8 mouse cellular contexts compared by ENCODE assay signal in the genomic region with DNA sequence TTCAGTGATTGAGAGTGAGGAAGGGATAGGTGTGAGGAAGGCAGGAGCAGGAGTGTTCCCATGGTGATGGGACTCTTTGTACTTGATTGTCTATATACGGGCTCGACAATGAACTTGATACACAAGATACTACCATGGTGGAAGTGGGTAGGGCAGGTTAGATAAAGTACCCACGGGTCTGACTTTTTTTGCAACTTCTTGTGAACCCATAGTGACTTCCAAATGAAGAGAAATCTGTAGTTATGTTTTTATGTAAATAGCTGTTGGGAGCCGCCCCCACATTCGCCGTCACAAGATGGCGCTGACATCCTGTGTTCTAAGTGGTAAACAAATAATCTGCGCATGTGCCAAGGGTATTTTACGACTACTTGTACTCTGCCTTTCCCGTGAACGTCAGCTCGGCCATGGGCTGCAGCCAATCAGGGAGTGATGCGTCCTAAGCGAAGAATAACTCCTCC. TPM values are rescaled to one million over a fixed set of nuclear protein-coding genes. Genes with fewer than 3 reads are reported as not detected.
DNase-seq lines count a peak whose midpoint lies in the region; ATAC-seq and TF ChIP-seq lines count a peak whose summit lies in the region.
"Not testable (repeated sequence)": the region's sequence is repeated elsewhere in the genome, so short reads cannot be mapped to it uniquely, and the experiment has no call there.

No protein-coding gene starts in this region.

- peak overlapping the region; percentile 22 for H3K27ac ChIP-seq in forebrain, embryonic 16.5 days (ENCODE audit: low read length)
- not testable (repeated sequence) for H3K27ac ChIP-seq in hindbrain, embryonic 11.5 days (ENCODE audit: low read depth, low read length); liver, postnatal 0 days (ENCODE audit: low read depth); midbrain, postnatal 0 days (ENCODE audit: low read depth, low read length)
- peak overlapping the region; percentile 63; the same call in 1 of the 2 replicates for H3K27ac ChIP-seq in kidney, postnatal 0 days

- 22% methylated on average over 7 of the region's 14 CpGs for WGBS in forebrain, embryonic 16.5 days
- WGBS in hindbrain, embryonic 11.5 days: 14% methylated on average over 7 of the region's 14 CpGs
- WGBS in kidney, postnatal 0 days: 18% methylated on average over 7 of the region's 14 CpGs
- 26% methylated on average over 7 of the region's 14 CpGs for WGBS in liver, postnatal 0 days (ENCODE audit: insufficient replicate concordance)
- 20% methylated on average over 8 of the region's 14 CpGs for WGBS in midbrain, postnatal 0 days

- H3K27me3 ChIP-seq in forebrain, embryonic 16.5 days (replicated peaks; ENCODE audit: control insufficient read depth, insufficient read depth, low read length); hindbrain, embryonic 11.5 days (ENCODE audit: control insufficient read depth, insufficient read depth, low read length); kidney, postnatal 0 days (ENCODE audit: insufficient read depth, low read length); midbrain, postnatal 0 days (ENCODE audit: insufficient read depth, low read length); splenic B cell, adult 2 months (ENCODE audit: control insufficient read depth, insufficient read depth, low read length, poor library complexity, severe bottlenecking): not testable (repeated sequence)
- H3K27me3 ChIP-seq in liver, postnatal 0 days (ENCODE audit: insufficient read depth, low read length): peaks cover 35% of the 10 kb centered on the region

- ATAC-seq in forebrain, embryonic 16.5 days: peak; percentile 57
- peak; percentile 63; the same call in 1 of the 2 replicates for ATAC-seq in hindbrain, embryonic 11.5 days (ENCODE audit: low FRiP score)
- ATAC-seq in kidney, postnatal 0 days (replicated peaks; ENCODE audit: low FRiP score, low read depth): peak; percentile 47
- ATAC-seq in liver, postnatal 0 days: peak; percentile 75
- not testable (repeated sequence) for ATAC-seq in midbrain, postnatal 0 days (ENCODE audit: low FRiP score)

- not testable (repeated sequence) for H3K36me3 ChIP-seq in forebrain, embryonic 16.5 days (ENCODE audit: control insufficient read depth, insufficient read depth); hindbrain, embryonic 11.5 days (ENCODE audit: control insufficient read depth, insufficient read depth, low read length); kidney, postnatal 0 days (ENCODE audit: insufficient read depth, low read length); liver, postnatal 0 days (replicated peaks; ENCODE audit: insufficient read depth, low read length); midbrain, postnatal 0 days (ENCODE audit: insufficient read depth, low read length); splenic B cell, adult 2 months (ENCODE audit: control insufficient read depth, insufficient read depth, low read length, poor library complexity, severe bottlenecking)

- TF ChIP-seq EP300 in liver, postnatal 0 days (IDR thresholded peaks at IDR 0.05; ENCODE audit: low read depth): not testable (repeated sequence)

- TF ChIP-seq CTCF in kidney, postnatal 0 days (IDR thresholded peaks at IDR 0.05; ENCODE audit: low read depth): not testable (repeated sequence)
- TF ChIP-seq CTCF in liver, postnatal 0 days (IDR thresholded peaks at IDR 0.05; ENCODE audit: low read depth): 0 out of 2 replicates have a peak, but pooled peaks have one; percentile 12
- TF ChIP-seq CTCF in midbrain, postnatal 0 days (IDR thresholded peaks at IDR 0.05): peak; percentile 25; the same call in 1 of the 2 replicates

- peak overlapping the region; percentile 44 for H3K4me3 ChIP-seq in forebrain, embryonic 16.5 days (replicated peaks; ENCODE audit: low read length)
- H3K4me3 ChIP-seq in hindbrain, embryonic 11.5 days (ENCODE audit: low read depth, low read length): peak overlapping the region; percentile 24
- H3K4me3 ChIP-seq in kidney, postnatal 0 days (replicated peaks; ENCODE audit: low read depth, low read length): peak overlapping the region; percentile 24; the same call in 1 of the 2 replicates
- H3K4me3 ChIP-seq in liver, postnatal 0 days (ENCODE audit: low read depth, low read length): peak overlapping the region; percentile 43; the same call in 1 of the 2 replicates
- H3K4me3 ChIP-seq in midbrain, postnatal 0 days (ENCODE audit: low read depth, low read length): peak overlapping the region; percentile 34

- peak overlapping the region; percentile 48 for H3K4me2 ChIP-seq in forebrain, embryonic 16.5 days (ENCODE audit: low read length)
- peak overlapping the region; percentile 28; the same call in 1 of the 2 replicates for H3K4me2 ChIP-seq in hindbrain, embryonic 11.5 days (replicated peaks; ENCODE audit: low read depth, low read length)
- peak overlapping the region; percentile 51 for H3K4me2 ChIP-seq in kidney, postnatal 0 days (ENCODE audit: low read length)
- peak overlapping the region; percentile 62 for H3K4me2 ChIP-seq in liver, postnatal 0 days (ENCODE audit: low read depth, low read length)
- H3K4me2 ChIP-seq in midbrain, postnatal 0 days (ENCODE audit: low read depth, low read length, poor library complexity, severe bottlenecking): peak overlapping the region; percentile 50

- DNase-seq in Muller cell, postnatal 12 days (ENCODE audit: inconsistent ontology term): peak; percentile 73
- peak; percentile 68 for DNase-seq in embryo, embryonic 9.5 days (ENCODE audit: extremely low spot score)
- peak; percentile 69 for DNase-seq in hindbrain, embryonic 11.5 days (ENCODE audit: low spot score)
- peak; percentile 79 for DNase-seq in kidney, postnatal 0 days (ENCODE audit: low spot score)
- peak; percentile 51 for DNase-seq in liver, postnatal 0 days
- DNase-seq in midbrain, postnatal 0 days (ENCODE audit: low spot score): peak; percentile 50
- peak; percentile 84 for DNase-seq in splenic B cell, adult 2 months (ENCODE audit: low read depth, low spot score)

- peaks cover 20% of the 10 kb centered on the region for H3K4me1 ChIP-seq in forebrain, embryonic 16.5 days (replicated peaks; ENCODE audit: control insufficient read depth, insufficient read depth, low read length)
- H3K4me1 ChIP-seq in hindbrain, embryonic 11.5 days (replicated peaks; ENCODE audit: control insufficient read depth, insufficient read depth, low read length); kidney, postnatal 0 days (replicated peaks; ENCODE audit: insufficient read depth, low read length); midbrain, postnatal 0 days (ENCODE audit: insufficient read depth, low read length): not testable (repeated sequence)
- H3K4me1 ChIP-seq in liver, postnatal 0 days (ENCODE audit: insufficient read depth): peaks cover 16% of the 10 kb centered on the region

- H3K9me3 ChIP-seq in forebrain, embryonic 16.5 days (ENCODE audit: control insufficient read depth, low read length); hindbrain, embryonic 11.5 days (ENCODE audit: control insufficient read depth, low read length); kidney, postnatal 0 days (replicated peaks; ENCODE audit: low read length); liver, postnatal 0 days (ENCODE audit: low read length); midbrain, postnatal 0 days (ENCODE audit: low read length): not testable (repeated sequence)

- H3K9ac ChIP-seq in forebrain, embryonic 16.5 days (replicated peaks; ENCODE audit: low read depth, low read length); kidney, postnatal 0 days (ENCODE audit: low read depth, low read length); liver, postnatal 0 days (replicated peaks); midbrain, postnatal 0 days (replicated peaks; ENCODE audit: low read length, poor library complexity, severe bottlenecking): not testable (repeated sequence)
- H3K9ac ChIP-seq in hindbrain, embryonic 11.5 days (ENCODE audit: low read depth, low read length): 0 out of 2 replicates have a peak overlapping the region, but pooled peaks have one; percentile 17

RNA-seq across cellular contexts. Expression of gene Rab6b, which starts 3.2 kb away (rescaled TPM):
- 63.6 and 77.9 TPM in 2 replicates for polyA plus RNA-seq in forebrain, embryonic 16.5 days (2015; fragmentation: Nextera tagmentation; extraction: Ambion mirVana)
- 24.1 and 24.2 TPM in 2 replicates for polyA plus RNA-seq in hindbrain, embryonic 11.5 days (2014; fragmentation: Nextera tagmentation; extraction: Ambion mirVana)
- polyA plus RNA-seq in kidney, postnatal 0 days (2015; fragmentation: Nextera tagmentation; extraction: Ambion mirVana): 7.3 and 8.7 TPM in 2 replicates
- 0.25 and 0.26 TPM in 2 replicates for polyA plus RNA-seq in liver, postnatal 0 days (2015; fragmentation: Nextera tagmentation; extraction: Ambion mirVana)
- total RNA-seq in midbrain, postnatal 0 days (2014; rRNA removed): 228 and 249 TPM in 2 replicates
- polyA plus RNA-seq in midbrain, postnatal 0 days (2015; fragmentation: Nextera tagmentation; extraction: Ambion mirVana): 157 and 162 TPM in 2 replicates
